Mouse (Mus musculus): ENCODE measurements around the gene Pkp1. TPM values are rescaled to one million over a fixed set of nuclear protein-coding genes. Genes with fewer than 3 reads are reported as not detected.

The Pkp1 gene
- polyA plus RNA-seq, 1 experiment: not detected

- TF ChIP-seq CTCF (IDR thresholded peaks at IDR 0.05; ENCODE audit: extremely low read depth, insufficient read depth, insufficient read length, insufficient replicate concordance) (no peak), POLR2A (IDR thresholded peaks at IDR 0.05; ENCODE audit: low read depth, low read length) (no peak)
- 51% methylated on average over 6 of the region's 6 CpGs for whole genome bisulfite sequencing
- H3K4me1 ChIP-seq (ENCODE audit: control insufficient read depth, insufficient read depth, insufficient read length): peaks cover 8% of the 10 kb centered on the region; the same call in 1 of the 2 replicates
- H3K27me3 ChIP-seq (ENCODE audit: control insufficient read depth, insufficient read depth, low read length): no peaks in the 10 kb centered on the region
- DNase-seq (ENCODE audit: low read depth in 1 of 2, low spot score in 2 of 2): no peak
- H3K36me3 ChIP-seq (ENCODE audit: control insufficient read depth, insufficient read depth, low read length): no peaks in the 10 kb centered on the region
- H3K27ac ChIP-seq (ENCODE audit: insufficient read depth, low read length): no peak overlapping the region
- no peak overlapping the region for H3K4me3 ChIP-seq (ENCODE audit: extremely low read depth, insufficient read depth, insufficient read length)
These were observed 74.5 kb downstream of the Pkp1 start for GRCm38 (mm10) chr1:135844481-135844880.

DNA sequence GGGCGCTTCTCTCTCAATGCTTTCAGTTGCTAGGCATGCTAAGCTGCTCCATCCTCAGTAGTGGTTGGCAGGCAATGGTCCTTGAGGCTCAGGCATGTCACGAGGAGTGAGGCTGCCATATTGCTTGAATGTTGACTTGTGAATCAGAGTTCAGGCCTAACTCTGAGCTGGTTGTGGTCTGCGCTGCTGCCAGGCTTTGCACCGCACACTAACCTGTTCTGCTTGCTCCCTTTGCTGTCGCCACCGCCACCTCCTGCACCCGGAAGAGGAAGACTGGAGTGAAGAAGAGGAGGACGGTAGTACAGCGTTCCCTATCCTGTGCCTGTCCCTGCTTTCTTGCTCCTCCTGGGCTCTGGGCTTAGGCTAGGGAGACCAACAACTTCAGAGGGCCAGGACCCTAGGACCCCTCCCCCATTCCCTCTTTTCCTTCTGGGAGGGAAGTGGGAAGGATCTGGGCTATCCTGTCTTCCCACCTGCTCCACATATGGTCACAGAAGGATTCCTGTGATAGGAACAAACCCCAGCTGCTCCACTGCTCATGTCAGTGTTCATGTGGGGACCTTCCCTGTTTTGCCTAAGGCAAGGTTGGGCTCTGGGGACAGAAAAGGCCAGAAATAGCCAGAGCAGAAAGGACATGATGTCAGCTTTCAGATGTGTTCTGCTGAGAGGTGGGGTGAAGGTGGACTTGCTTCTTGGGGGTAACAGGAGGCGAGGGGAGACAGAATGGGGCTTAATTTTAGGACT is 75.3 kb downstream of the Pkp1 start:
- H3K27me3 ChIP-seq (ENCODE audit: control insufficient read depth, insufficient read depth, low read length): no peaks in the 10 kb centered on the region
- no peak for DNase-seq (ENCODE audit: low read depth in 1 of 2, low spot score in 2 of 2)
- 92% methylated on average over 10 of the region's 10 CpGs for WGBS

DNA sequence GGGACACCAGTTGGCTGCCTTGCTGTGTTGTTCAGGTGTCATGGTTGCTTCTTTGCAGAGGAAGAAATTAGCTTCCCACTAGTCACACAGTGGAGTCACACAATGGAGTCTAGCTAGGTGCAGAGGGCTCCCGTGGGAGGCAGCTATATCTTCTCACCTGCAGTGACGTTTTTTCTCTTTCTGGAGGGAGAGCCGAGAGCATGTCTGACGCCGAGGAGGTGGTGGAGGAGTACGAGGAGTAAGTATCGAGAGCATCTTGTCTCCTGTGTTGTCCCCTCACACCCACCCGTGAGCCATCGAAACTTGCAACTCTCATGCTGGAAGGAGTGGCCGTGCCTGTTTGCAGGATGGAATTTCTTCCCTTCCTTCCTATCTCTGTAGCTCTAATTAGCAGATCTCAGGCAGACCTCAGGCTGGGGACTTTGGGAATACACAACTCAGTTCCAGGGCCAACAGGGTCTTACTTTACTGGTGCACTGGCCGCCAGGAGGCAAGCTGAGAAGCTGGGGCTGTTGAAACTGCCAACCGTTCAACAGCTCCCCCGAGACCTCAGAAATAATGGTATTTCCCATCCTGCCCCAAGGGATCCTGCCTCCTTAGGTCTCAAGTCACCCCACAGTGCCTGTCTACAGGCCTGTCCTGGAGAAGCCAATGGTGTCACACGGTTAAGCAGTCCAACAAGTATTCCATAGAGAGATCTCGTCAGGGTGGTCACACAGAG is 78.2 kb downstream of the Pkp1 start:
- Histone ChIP-seq H3K27me3 (ENCODE audit: control insufficient read depth, insufficient read depth, low read length) (no peaks in the 10 kb centered on the region), H3K27ac (ENCODE audit: insufficient read depth, low read length) (no peak overlapping the region), H3K36me3 (ENCODE audit: control insufficient read depth, insufficient read depth, low read length) (no peaks in the 10 kb centered on the region), H3K4me3 (ENCODE audit: extremely low read depth, insufficient read depth, insufficient read length) (no peak overlapping the region), H3K4me1 (ENCODE audit: control insufficient read depth, insufficient read depth, insufficient read length) (peaks cover 8% of the 10 kb centered on the region; the same call in 1 of the 2 replicates)
- TF ChIP-seq CTCF (IDR thresholded peaks at IDR 0.05; ENCODE audit: extremely low read depth, insufficient read depth, insufficient read length, insufficient replicate concordance) (no peak), POLR2A (IDR thresholded peaks at IDR 0.05; ENCODE audit: low read depth, low read length) (no peak)
- no peak for DNase-seq (ENCODE audit: low read depth in 1 of 2, low spot score in 2 of 2)
- 57% methylated on average over 15 of the region's 15 CpGs for WGBS

More for the DNA sequence above, 75.3 kb downstream of the Pkp1 start:
- Histone ChIP-seq H3K4me3 (ENCODE audit: extremely low read depth, insufficient read depth, insufficient read length) (no peak overlapping the region), H3K36me3 (ENCODE audit: control insufficient read depth, insufficient read depth, low read length) (no peaks in the 10 kb centered on the region), H3K4me1 (ENCODE audit: control insufficient read depth, insufficient read depth, insufficient read length) (peaks cover 8% of the 10 kb centered on the region; the same call in 1 of the 2 replicates), H3K27ac (ENCODE audit: insufficient read depth, low read length) (no peak overlapping the region)
- TF ChIP-seq CTCF (IDR thresholded peaks at IDR 0.05; ENCODE audit: extremely low read depth, insufficient read depth, insufficient read length, insufficient replicate concordance): no peak
- no peak for TF ChIP-seq POLR2A (IDR thresholded peaks at IDR 0.05; ENCODE audit: low read depth, low read length)

GRCm38 (mm10) chr1:135839065-135839464 is 79.9 kb downstream of the Pkp1 start:
- Histone ChIP-seq H3K27me3 (ENCODE audit: control insufficient read depth, insufficient read depth, low read length) (no peaks in the 10 kb centered on the region), H3K36me3 (ENCODE audit: control insufficient read depth, insufficient read depth, low read length) (no peaks in the 10 kb centered on the region), H3K4me1 (ENCODE audit: control insufficient read depth, insufficient read depth, insufficient read length) (peaks cover 8% of the 10 kb centered on the region; the same call in 1 of the 2 replicates), H3K27ac (ENCODE audit: insufficient read depth, low read length) (no peak overlapping the region), H3K4me3 (ENCODE audit: extremely low read depth, insufficient read depth, insufficient read length) (no peak overlapping the region)
- no peak for DNase-seq (ENCODE audit: low read depth in 1 of 2, low spot score in 2 of 2)
- TF ChIP-seq CTCF (IDR thresholded peaks at IDR 0.05; ENCODE audit: extremely low read depth, insufficient read depth, insufficient read length, insufficient replicate concordance) (no peak), POLR2A (IDR thresholded peaks at IDR 0.05; ENCODE audit: low read depth, low read length) (no peak)
- WGBS: 88% methylated on average over 6 of the region's 6 CpGs

- 72% methylated on average over 4 of the region's 4 CpGs for WGBS
- no peaks in the 10 kb centered on the region for H3K27me3 ChIP-seq (ENCODE audit: control insufficient read depth, insufficient read depth, low read length)
- no peak overlapping the region for H3K27ac ChIP-seq (ENCODE audit: insufficient read depth, low read length)
- no peaks in the 10 kb centered on the region for H3K36me3 ChIP-seq (ENCODE audit: control insufficient read depth, insufficient read depth, low read length)
- H3K4me3 ChIP-seq (ENCODE audit: extremely low read depth, insufficient read depth, insufficient read length): no peak overlapping the region
- DNase-seq (ENCODE audit: low read depth in 1 of 2, low spot score in 2 of 2): no peak
- no peak for TF ChIP-seq POLR2A (IDR thresholded peaks at IDR 0.05; ENCODE audit: low read depth, low read length)
- TF ChIP-seq CTCF (IDR thresholded peaks at IDR 0.05; ENCODE audit: extremely low read depth, insufficient read depth, insufficient read length, insufficient replicate concordance): no peak
- H3K4me1 ChIP-seq (ENCODE audit: control insufficient read depth, insufficient read depth, insufficient read length): peaks cover 8% of the 10 kb centered on the region; the same call in 1 of the 2 replicates
These were observed 80.4 kb downstream of the Pkp1 start for GRCm38 (mm10) chr1:135838626-135839025.

DNA sequence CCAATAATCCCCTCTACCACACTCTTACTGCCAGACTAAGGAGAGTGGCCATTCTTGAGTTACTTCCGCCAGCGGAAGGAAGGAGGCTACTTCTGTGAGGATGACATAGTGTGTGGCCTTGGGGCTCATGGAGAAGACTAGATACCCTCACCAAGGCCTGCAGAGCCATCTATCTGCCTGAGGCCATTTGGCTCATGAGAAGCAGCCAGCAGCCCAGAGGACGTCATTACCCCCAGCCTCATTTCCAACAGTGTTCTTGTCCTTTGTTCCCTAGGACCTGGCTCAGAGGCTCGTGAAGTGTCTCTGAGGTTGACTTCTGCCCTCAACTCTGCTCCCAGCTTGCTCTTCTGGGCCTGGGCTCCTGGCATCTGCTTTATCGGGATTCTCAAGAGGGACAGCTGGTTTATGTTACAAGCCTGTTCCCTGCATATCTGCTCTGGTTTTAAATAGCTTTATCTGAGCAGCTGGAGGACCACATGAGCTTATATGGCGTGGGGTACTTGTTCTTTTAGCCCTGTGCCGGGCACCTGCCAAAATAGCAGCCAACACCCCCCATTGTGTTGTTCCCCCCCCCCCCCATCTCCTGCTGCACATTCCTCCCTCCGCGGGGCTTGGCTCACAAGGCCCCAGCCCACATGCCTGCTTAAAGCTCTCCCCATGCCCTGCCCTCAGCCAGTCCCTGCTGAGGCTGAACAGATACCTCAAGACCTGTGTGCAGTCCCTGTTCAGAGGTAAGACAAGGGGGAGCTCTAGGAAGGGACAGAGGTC is 83.1 kb downstream of the Pkp1 start, which contains the start of gene Tnnt2:
Gene Tnnt2 (plus strand): TSS at position 639 of the 768 bp plus-strand sequence.
- TF ChIP-seq POLR2A (IDR thresholded peaks at IDR 0.05; ENCODE audit: low read depth, low read length) (no peak), CTCF (IDR thresholded peaks at IDR 0.05; ENCODE audit: extremely low read depth, insufficient read depth, insufficient read length, insufficient replicate concordance) (no peak)
- H3K27ac ChIP-seq (ENCODE audit: insufficient read depth, low read length): no peak within 1 kb of the TSS
- no peak for DNase-seq (ENCODE audit: low read depth in 1 of 2, low spot score in 2 of 2)
- no peak within 1 kb of the TSS for H3K4me3 ChIP-seq (ENCODE audit: extremely low read depth, insufficient read depth, insufficient read length)
- H3K4me1 ChIP-seq (ENCODE audit: control insufficient read depth, insufficient read depth, insufficient read length): 0 out of 2 replicates have a peak, but pooled peaks cover 4% of the 10 kb centered on the region
- no peaks in the 10 kb centered on the region for H3K36me3 ChIP-seq (ENCODE audit: control insufficient read depth, insufficient read depth, low read length)
- 75% methylated on average over 9 of the region's 9 CpGs for WGBS
- H3K27me3 ChIP-seq (ENCODE audit: control insufficient read depth, insufficient read depth, low read length): no peaks in the 10 kb centered on the region

All from spleen, adult 2 months (tissue).